Mouse (Mus musculus) E14TG2a.4 (cell line): ENCODE data around the gene Mbnl2.

Experiments used
- CTCF ChIP-seq: conservative IDR thresholded peaks from 2 replicates; pipeline ENCODE4 v1.5.1; 2014; ENCODE audit warnings: low read length
- NANOG ChIP-seq: IDR thresholded peaks from 2 replicates; pipeline ENCODE4 v1.6.1; 2014; ENCODE audit warnings: borderline replicate concordance, low read length, mixed read lengths

DNA sequence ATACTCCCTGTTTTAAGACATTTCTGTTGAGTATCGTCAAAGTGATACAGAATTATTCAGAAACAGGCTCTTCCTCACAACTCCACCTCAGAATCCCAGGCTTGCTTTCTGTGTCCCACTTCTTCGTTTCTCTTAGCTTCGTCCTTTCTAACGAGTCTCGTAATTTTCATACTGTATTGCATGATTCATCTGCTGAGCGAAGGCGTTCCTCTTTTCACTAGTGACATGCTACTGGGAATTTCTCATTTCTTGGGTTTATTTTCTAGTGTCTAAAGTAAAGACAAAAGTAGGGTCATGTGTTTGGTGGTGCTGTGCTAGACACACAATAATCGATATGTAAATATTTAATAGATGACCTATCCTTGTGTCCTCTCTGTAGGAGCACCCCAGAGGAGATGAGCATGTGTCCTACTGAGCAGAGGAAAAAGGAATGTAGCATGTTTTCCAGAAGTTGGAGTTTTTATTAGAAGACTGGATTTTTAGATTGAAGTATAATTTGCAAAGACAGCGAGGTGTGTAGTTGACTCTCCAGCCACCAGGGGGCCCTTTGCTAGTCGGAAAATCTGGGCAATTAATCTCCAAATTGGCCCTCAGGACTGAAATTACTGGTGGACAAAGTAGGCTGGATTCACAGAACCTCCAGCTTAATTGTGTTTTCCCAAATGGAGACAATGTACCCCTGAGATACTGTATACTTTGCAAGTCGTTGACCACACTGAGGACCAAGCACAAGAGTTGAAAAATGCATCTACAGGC lies 11.9 kb upstream of the Mbnl2 start:
- peak; percentile 51 for TF ChIP-seq CTCF
- TF ChIP-seq NANOG, result no peak
